8 mouse cellular contexts compared by ENCODE assay signal in genomic region chr12:3356824-3357223, GRCm38 (mm10). TPM values are rescaled to one million over a fixed set of nuclear protein-coding genes. Genes with fewer than 3 reads are reported as not detected.
A peak's percentile ranks its signal among the peaks of the same experiment; 100 is the strongest.
DNase-seq lines count a peak whose midpoint lies in the region; ATAC-seq and TF ChIP-seq lines count a peak whose summit lies in the region.
"Had no signal": no experiment of that assay in that cellular context is flagged by ENCODE, and none has a peak within 500 bp of the region (broad histone marks: within the 10 kb centered on the region; RNA-seq: fewer than 3 reads in every experiment).

No protein-coding gene starts in this region.

- no peaks in the 10 kb centered on the region for H3K36me3 ChIP-seq in hindbrain, postnatal 0 days (ENCODE audit: insufficient read depth, low read length)
- no peaks in the 10 kb centered on the region for H3K36me3 ChIP-seq in neural tube, embryonic 15.5 days

- intact Hi-C loops in left cerebral cortex, adult 2 months (cut with DNase I): no loop called here

- H3K9me3 ChIP-seq in hindbrain, postnatal 0 days (ENCODE audit: low read length): no peaks in the 10 kb centered on the region
- H3K9me3 ChIP-seq in neural tube, embryonic 15.5 days (replicated peaks): no peaks in the 10 kb centered on the region

- H3K4me3 ChIP-seq in left cerebral cortex, adult 2 months: 0 out of 2 replicates have a peak overlapping the region, but pooled peaks have one; percentile 1
- no peak overlapping the region for H3K4me3 ChIP-seq in hindbrain, postnatal 0 days (ENCODE audit: low read length)
- peak overlapping the region; percentile 9; the same call in 1 of the 2 replicates for H3K4me3 ChIP-seq in neural tube, embryonic 15.5 days (replicated peaks)

- no peak for ATAC-seq in hindbrain, postnatal 0 days
- no peak for ATAC-seq in neural tube, embryonic 15.5 days (ENCODE audit: low FRiP score)
- no peak for ATAC-seq in frontal cortex, adult (ENCODE audit: low TSS enrichment)

- WGBS in hindbrain, postnatal 0 days: 68% methylated on average over 16 of the region's 16 CpGs
- 69% methylated on average over 16 of the region's 16 CpGs for WGBS in neural tube, embryonic 15.5 days

- no peaks in the 10 kb centered on the region for H3K27me3 ChIP-seq in hindbrain, postnatal 0 days (ENCODE audit: insufficient read depth, low read length)
- H3K27me3 ChIP-seq in neural tube, embryonic 15.5 days (replicated peaks): no peaks in the 10 kb centered on the region

- DNase-seq in left cerebral cortex, adult 2 months (ENCODE audit: extremely low spot score in 1 of 2, low spot score in 2 of 2): no peak
- no peak for DNase-seq in left cerebral cortex, adult 18-20 months (ENCODE audit: low spot score in 2 of 2)
- peak; percentile 61 for DNase-seq in ZHBTc4 (ENCODE audit: low read depth, low spot score)
- no peak for DNase-seq in hindbrain, postnatal 0 days (ENCODE audit: low spot score)
- no peak for DNase-seq in urinary bladder, postnatal 36 days (ENCODE audit: low spot score in 2 of 2)
- DNase-seq: kidney, adult 18-20 months had no signal

- H3K4me2 ChIP-seq in hindbrain, postnatal 0 days (ENCODE audit: low read depth, low read length): peak overlapping the region; percentile 16; the same call in 1 of the 2 replicates
- peak overlapping the region; percentile 38 for H3K4me2 ChIP-seq in neural tube, embryonic 15.5 days

- TF ChIP-seq CTCF in left cerebral cortex, adult 2 months (IDR thresholded peaks at IDR 0.05): no peak
- TF ChIP-seq CTCF in hindbrain, postnatal 0 days (IDR thresholded peaks at IDR 0.05; ENCODE audit: low read depth): no peak

- no peak overlapping the region for H3K27ac ChIP-seq in left cerebral cortex, adult 2 months
- no peak overlapping the region for H3K27ac ChIP-seq in hindbrain, postnatal 0 days
- no peak overlapping the region for H3K27ac ChIP-seq in neural tube, embryonic 15.5 days (replicated peaks)

- no peaks in the 10 kb centered on the region for H3K4me1 ChIP-seq in hindbrain, postnatal 0 days (ENCODE audit: insufficient read depth, low read length)
- H3K4me1 ChIP-seq in neural tube, embryonic 15.5 days: no peaks in the 10 kb centered on the region

- H3K9ac ChIP-seq in hindbrain, postnatal 0 days (replicated peaks; ENCODE audit: low read length): no peak overlapping the region
- no peak overlapping the region for H3K9ac ChIP-seq in neural tube, embryonic 15.5 days (replicated peaks)

RNA-seq across cellular contexts. Expression of gene Kif3c, which starts 8.1 kb away (rescaled TPM):
- total RNA-seq in left cerebral cortex, adult 2 months (2021): 100 to 1,000 TPM; 188 TPM
- 100 to 1,000 TPM; 176 to 177 TPM for total RNA-seq in left cerebral cortex, adult 18-20 months (2021)
- total RNA-seq in hindbrain, postnatal 0 days (2014; rRNA removed): 142 and 150 TPM in 2 replicates
- polyA plus RNA-seq in hindbrain, postnatal 0 days (2015; fragmentation: Nextera tagmentation; extraction: Ambion mirVana): 56.0 and 58.5 TPM in 2 replicates
- 64.9 and 74.1 TPM in 2 replicates for polyA plus RNA-seq in neural tube, embryonic 15.5 days (2015; fragmentation: Nextera tagmentation; extraction: Ambion mirVana)

RNA-seq across cellular contexts. Expression of gene Rab10, which starts 47.1 kb away (rescaled TPM):
- total RNA-seq in left cerebral cortex, adult 2 months (2021): 100 to 1,000 TPM; 132 to 134 TPM
- 100 to 1,000 TPM; 133 to 139 TPM for total RNA-seq in left cerebral cortex, adult 18-20 months (2021)
- 202 and 220 TPM in 2 replicates for total RNA-seq in hindbrain, postnatal 0 days (2014; rRNA removed)
- polyA plus RNA-seq in hindbrain, postnatal 0 days (2015; fragmentation: Nextera tagmentation; extraction: Ambion mirVana): 133 and 140 TPM in 2 replicates
- 135 and 148 TPM in 2 replicates for polyA plus RNA-seq in neural tube, embryonic 15.5 days (2015; fragmentation: Nextera tagmentation; extraction: Ambion mirVana)
